Comparison of ENCODE assay signal across 12 mouse cellular contexts in the genomic region with DNA sequence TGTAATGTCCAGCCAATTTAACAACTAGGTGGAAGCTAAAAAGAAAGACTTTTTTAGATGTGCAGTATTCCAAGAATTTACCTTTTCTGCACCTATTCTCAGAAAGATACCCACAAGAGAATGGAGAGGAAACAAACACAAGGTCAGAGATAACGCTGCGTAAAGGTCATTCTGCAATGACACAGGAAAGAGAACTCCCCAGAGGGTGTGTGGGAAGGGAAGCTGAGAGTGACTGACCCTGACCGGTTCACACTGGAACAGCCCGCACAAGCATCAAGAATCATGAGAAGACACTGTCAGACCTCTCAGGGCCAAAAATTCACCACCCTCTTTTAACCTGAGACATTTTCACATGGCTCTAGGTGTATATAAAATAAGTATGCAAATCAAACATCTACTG. TPM values are rescaled to one million over a fixed set of nuclear protein-coding genes. Genes with fewer than 3 reads are reported as not detected.
DNase-seq lines count a peak whose midpoint lies in the region; ATAC-seq and TF ChIP-seq lines count a peak whose summit lies in the region.
"Had no signal": no experiment of that assay in that cellular context is flagged by ENCODE, and none has a peak within 500 bp of the region (broad histone marks: within the 10 kb centered on the region; RNA-seq: fewer than 3 reads in every experiment).

No protein-coding gene starts in this region.

- H3K9ac ChIP-seq in liver, embryonic 14.5 days (replicated peaks) = no peak overlapping the region
- H3K9ac ChIP-seq: heart, embryonic 13.5 days; limb, embryonic 12.5 days had no signal

- peaks cover 20% of the 10 kb centered on the region; the same call in 1 of the 2 replicates for H3K4me1 ChIP-seq in heart, embryonic 10.5 days
- H3K4me1 ChIP-seq in liver, embryonic 14.5 days (replicated peaks; ENCODE audit: control insufficient read depth in 2 of 2, insufficient read depth in 2 of 2, low read length in 1 of 2) = peaks cover 0 to 5% of the 10 kb centered on the region in 2 experiments; a peak in 1 of 4 replicates

- H3K27me3 ChIP-seq in heart, embryonic 10.5 days (ENCODE audit: insufficient read depth, poor library complexity, severe bottlenecking) = no peaks in the 10 kb centered on the region
- no peaks in the 10 kb centered on the region for H3K27me3 ChIP-seq in liver, embryonic 14.5 days (ENCODE audit: control insufficient read depth, insufficient read depth, low read length)
- H3K27me3 ChIP-seq: heart, embryonic 13.5 days; limb, embryonic 12.5 days had no signal

- no peak for TF ChIP-seq EP300 in liver, embryonic 14.5 days (IDR thresholded peaks at IDR 0.05; ENCODE audit: low read depth)

- DNase-seq in heart, adult 8-10 months (ENCODE audit: low spot score) = peak; percentile 78
- no peak for DNase-seq in heart, postnatal 25 days (ENCODE audit: low spot score)
- DNase-seq in ZHBTc4 (ENCODE audit: low read depth, low spot score) = peak; percentile 51
- no peak for DNase-seq in heart, embryonic 10.5 days (ENCODE audit: low spot score)
- DNase-seq in liver, embryonic 14.5 days (ENCODE audit: low read depth in 3 of 3, low spot score in 3 of 3) = no peak
- no peak for DNase-seq in layer of hippocampus, adult 2 months (ENCODE audit: low spot score in 2 of 2)
- DNase-seq in lung, postnatal 36 days = no peak
- DNase-seq: midbrain, embryonic 14.5 days; thymus, postnatal 25 days had no signal

- intact Hi-C loops in heart, postnatal 25 days (cut with DNase I) = no loop called here

- peak overlapping the region; percentile 73; the same call in 1 of the 2 replicates for H3K27ac ChIP-seq in heart, embryonic 10.5 days
- no peak overlapping the region for H3K27ac ChIP-seq in liver, embryonic 14.5 days
- no peak overlapping the region for H3K27ac ChIP-seq in layer of hippocampus, adult 2 months
- H3K27ac ChIP-seq: limb, embryonic 12.5 days had no signal

- TF ChIP-seq CTCF in liver, embryonic 14.5 days (IDR thresholded peaks at IDR 0.05; ENCODE audit: low read depth) = no peak
- TF ChIP-seq CTCF in layer of hippocampus, adult 2 months (conservative IDR thresholded peaks at IDR 0.05) = no peak

- no peak overlapping the region for H3K4me2 ChIP-seq in liver, embryonic 14.5 days (ENCODE audit: low read depth)
- H3K4me2 ChIP-seq: heart, embryonic 13.5 days; limb, embryonic 12.5 days had no signal

- peak; percentile 46; the same call in 1 of the 2 replicates for ATAC-seq in liver, embryonic 14.5 days (ENCODE audit: insufficient read depth)
- ATAC-seq in granulocyte monocyte progenitor cell, adult 5-6 weeks (replicated peaks; ENCODE audit: poor library complexity, severe bottlenecking) = no peak

- no peak overlapping the region for H3K4me3 ChIP-seq in heart, embryonic 10.5 days
- H3K4me3 ChIP-seq in liver, embryonic 14.5 days (ENCODE audit: insufficient read depth in 1 of 2, low read depth in 2 of 2, low read length in 2 of 2) = no peak overlapping the region
- no peak overlapping the region for H3K4me3 ChIP-seq in layer of hippocampus, adult 2 months
- H3K4me3 ChIP-seq: heart, embryonic 13.5 days; limb, embryonic 12.5 days had no signal

- H3K9me3 ChIP-seq in heart, embryonic 10.5 days = no peaks in the 10 kb centered on the region
- no peaks in the 10 kb centered on the region for H3K9me3 ChIP-seq in liver, embryonic 14.5 days (ENCODE audit: control insufficient read depth, low read length)
- H3K9me3 ChIP-seq: heart, embryonic 13.5 days; limb, embryonic 12.5 days had no signal

- H3K36me3 ChIP-seq in heart, embryonic 10.5 days = peaks cover 25% of the 10 kb centered on the region
- H3K36me3 ChIP-seq in liver, embryonic 14.5 days (replicated peaks; ENCODE audit: control insufficient read depth, insufficient read depth, low read depth) = peaks cover 2% of the 10 kb centered on the region

- WGBS in heart, embryonic 10.5 days = 47% methylated on average over 4 of the region's 4 CpGs
- 56% methylated on average over 4 of the region's 4 CpGs for WGBS in liver, embryonic 14.5 days (ENCODE audit: insufficient replicate concordance)

RNA-seq across cellular contexts. Expression of gene Fez2, which starts 10.4 kb away (rescaled TPM):
- total RNA-seq in heart, adult 8-10 months (2022) = 10 to 100 TPM; 77.0 to 92.6 (median 86.4) TPM
- total RNA-seq in heart, postnatal 25 days (2021) = 10 to 100 TPM; 82.4 to 84.5 TPM
- polyA plus RNA-seq in heart, embryonic 10.5 days (2016; fragmentation: Nextera tagmentation; extraction: Ambion mirVana) = 43.7 and 44.9 TPM in 2 replicates
- polyA plus RNA-seq in liver, embryonic 14.5 days (2012; rRNA removed) = 7.7 and 11.4 TPM in 2 replicates
- 16.9 and 18.5 TPM in 2 replicates for polyA plus RNA-seq in liver, embryonic 14.5 days (2014; fragmentation: Nextera tagmentation; extraction: Ambion mirVana)
- 10 to 100 TPM; 30.9 to 32.1 TPM for total RNA-seq in layer of hippocampus, adult 2 months (2021)
- total RNA-seq in granulocyte monocyte progenitor cell, adult 5-6 weeks (2014; fragmentation: Nextera tagmentation) = 5.6 and 9.2 TPM in 2 replicates
- total RNA-seq in granulocyte monocyte progenitor cell, adult 5-6 weeks (2017) = 10.6 and 13.0 TPM in 2 replicates

Comparison
In these comparisons a context has a peak if more than half of its experiments do, and no peak if none do; other contexts are left out.
1. DNase-seq: peak in heart, adult 8-10 months (single experiment) and ZHBTc4 (single experiment); none in heart, postnatal 25 days (single experiment), heart, embryonic 10.5 days (single experiment), liver, embryonic 14.5 days (0 of 3), layer of hippocampus, adult 2 months (0 of 2) and lung, postnatal 36 days (single experiment).